Mouse (Mus musculus) layer of hippocampus, postnatal 10 days (tissue): ENCODE measurements at regions not wholly inside any gene's neighbourhood (a gene's known extent, or its start where the extent isn't known, plus 50 kb on each side); places are given as distances from the start of the nearest gene placed in this dataset.

Experiments
- DNase-seq, 2 experiments: peaks; one replicate each; pipeline ENCODE4 v3.0.0; 2021; ENCODE audit warnings: low spot score in 2 of 2

GRCm38 (mm10) chr3:67661529-67661928 lies 79.0 kb downstream of the Mfsd1 start:
- no peak for DNase-seq

GRCm38 (mm10) chr3:67709322-67709721 lies 126.8 kb downstream of the Mfsd1 start:
- DNase-seq: no peak

- no peak for DNase-seq
Measured at GRCm38 (mm10) chr3:67711716-67712115, 129.2 kb downstream of the Mfsd1 start.

DNA sequence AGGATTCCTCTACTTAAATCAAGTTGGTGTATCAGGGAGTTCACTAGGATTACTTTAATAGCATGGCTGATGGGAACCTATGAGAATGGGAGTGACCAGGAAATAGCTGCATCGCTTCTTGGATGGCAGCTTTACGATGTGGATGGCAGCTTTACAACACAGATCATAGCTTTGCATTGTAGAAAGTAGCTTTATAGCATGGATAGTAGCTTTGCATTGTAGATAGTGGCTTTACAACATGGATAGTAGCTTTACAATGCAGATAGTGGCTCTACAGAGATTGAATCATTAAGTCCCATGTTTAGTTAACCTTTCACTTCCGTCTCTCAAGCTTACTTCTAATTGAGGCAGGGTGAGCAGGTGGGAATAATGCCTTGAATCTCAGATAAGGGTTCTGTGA lies 149.4 kb downstream of the Mfsd1 start:
- DNase-seq: no peak

- no peak for DNase-seq
Measured at GRCm38 (mm10) chr3:67732858-67733257, 150.3 kb downstream of the Mfsd1 start.

DNA sequence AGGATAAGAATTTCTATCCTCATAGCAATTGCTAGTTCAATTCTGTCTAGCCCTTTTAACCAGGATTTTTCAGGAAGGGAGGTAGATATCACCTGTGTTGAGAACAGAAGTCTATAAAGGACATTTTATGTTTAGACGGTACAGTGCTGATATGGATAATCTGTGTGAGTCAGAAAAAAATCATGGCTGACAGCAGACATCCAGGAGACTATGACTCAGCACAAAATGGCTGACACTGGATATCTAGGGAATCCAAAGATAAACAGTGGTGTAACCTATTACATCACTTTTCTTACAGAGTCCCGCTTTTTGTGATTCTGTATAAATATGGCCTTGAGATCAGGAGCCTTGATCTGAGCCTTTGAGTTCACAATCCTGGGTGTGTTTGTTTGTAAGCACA lies 137.8 kb upstream of the Iqcj start:
- no peak for DNase-seq

- no peak for DNase-seq
Measured at GRCm38 (mm10) chr3:67768603-67769002, 123.4 kb upstream of the Iqcj start.

DNA sequence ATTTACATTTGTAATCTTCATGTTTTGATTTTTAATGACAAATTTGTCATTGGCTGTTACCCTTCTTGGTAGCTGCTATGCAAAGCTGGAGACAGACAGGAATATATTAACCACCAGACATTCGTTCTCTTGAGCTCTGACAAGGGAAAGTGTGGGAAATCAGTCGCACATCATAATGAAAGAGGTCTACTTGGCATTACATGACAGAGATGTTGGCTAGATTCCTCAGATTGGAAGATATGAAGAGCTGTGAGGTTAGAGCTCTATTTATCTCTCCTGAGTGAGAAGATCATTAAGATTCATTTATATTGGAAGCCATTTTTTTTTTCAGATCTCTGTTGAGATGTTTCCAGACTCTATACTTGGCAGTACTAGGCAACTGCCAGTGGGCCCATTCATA lies 118.6 kb upstream of the Iqcj start:
- DNase-seq: no peak

DNA sequence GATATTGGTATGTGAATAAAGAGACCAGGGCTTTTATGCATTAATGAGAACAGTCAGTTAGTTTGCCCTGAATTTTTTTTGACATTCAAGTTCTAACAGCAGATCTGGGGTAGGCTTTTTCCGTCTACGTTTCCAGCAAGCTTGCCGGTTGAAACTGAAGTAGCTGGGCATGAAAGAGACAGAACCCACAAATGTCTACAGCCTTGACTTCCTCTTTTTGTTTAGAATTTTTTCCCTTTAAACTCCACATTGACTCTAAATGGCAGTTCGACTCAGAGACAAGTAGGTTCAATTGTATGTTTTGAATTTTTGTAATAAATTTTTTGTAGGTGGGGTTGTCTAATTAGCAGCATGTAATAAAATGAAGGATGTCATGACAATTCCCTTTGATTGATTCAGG lies 109.8 kb upstream of the Iqcj start:
- DNase-seq: no peak

DNA sequence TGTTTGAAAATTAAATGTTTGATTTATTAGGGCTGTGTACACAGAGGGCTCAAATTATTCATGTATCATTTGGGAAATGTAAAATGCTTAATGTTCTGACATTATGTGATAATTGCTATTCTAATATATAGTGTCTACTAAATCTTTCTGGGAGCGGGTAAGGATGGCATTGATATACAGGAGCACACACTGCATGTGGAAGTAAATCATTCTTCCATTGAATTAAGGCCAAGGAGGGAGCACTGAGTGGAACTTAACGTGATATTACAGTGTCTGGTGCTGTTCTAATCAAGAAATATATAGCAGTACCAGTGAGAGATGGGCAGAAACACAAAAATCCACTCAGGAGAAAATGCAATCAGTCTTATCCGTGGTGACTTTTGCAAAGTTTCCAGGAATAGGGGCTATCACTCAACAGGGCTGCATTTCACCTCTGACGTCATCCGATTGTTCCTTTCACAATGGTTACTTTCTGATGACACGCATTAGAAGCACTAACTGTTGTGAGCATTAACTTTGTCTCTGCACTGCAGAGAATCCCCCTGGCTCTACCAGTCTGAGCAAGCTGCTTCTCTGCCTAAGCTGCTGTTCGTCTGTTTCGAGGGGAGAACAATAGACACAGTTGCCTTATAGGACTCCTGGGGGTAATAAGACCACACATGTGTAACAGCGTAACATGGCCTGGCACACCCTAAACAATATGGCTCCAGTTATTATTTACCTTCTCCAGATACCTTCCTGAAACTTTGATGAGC lies 85.0 kb upstream of the Iqcj start:
- no peak for DNase-seq

DNA sequence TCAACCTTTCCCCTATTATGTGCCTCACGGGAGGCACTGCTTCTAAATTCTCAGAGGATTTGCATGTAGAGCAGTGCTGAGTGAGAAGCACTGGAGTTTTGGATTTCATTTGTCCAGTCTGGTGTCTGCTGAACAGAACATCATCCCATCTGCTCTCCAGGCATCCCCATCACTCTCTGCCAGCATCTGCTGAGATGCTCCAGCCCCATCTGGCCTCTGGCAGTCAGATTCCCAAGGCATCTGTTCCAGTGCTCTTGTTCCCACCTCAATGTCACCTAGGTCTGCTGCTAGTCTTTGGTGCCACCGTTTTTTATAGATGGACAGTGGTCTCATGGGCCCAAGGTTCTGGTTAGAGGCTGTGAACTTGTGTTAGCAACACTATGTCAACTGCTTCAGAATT lies 63.9 kb upstream of the Iqcj start:
- peak in 1 of 2 experiments; percentile 5 for DNase-seq

DNA sequence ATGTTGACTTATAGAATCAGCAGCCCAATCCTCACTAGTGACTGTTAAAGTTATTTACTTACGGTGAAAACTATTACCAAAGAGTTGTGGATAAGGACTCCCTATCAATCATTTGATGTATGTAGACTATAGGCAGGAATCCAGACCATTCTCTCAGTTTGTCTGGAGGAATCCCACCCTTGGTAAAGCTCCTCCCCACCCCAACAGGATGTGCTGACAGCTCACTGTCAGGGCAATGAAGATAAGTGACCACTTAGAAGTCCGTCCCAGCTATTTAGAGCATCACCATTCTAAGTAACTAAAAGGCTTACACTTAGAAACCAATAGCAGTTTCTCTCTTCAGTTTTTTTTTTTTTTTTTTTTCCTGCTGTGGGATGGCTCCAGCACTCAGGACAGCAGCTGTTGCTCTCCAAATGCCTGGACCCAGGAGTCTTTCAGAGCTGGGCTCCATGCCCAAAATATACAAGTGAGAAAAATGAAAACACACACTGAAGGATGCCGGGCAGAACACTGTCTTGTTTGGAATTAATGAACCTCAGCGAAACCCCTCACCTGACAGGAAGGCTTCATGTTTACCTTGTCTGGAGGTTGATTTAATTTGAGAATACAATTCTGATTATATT lies 58.9 kb upstream of the Iqcj start:
- no peak for DNase-seq
